Mouse (Mus musculus): ENCODE results near the gene Fgfr2.
A peak's percentile ranks its signal among the peaks of the same experiment; 100 is the strongest.
"Not testable (repeated sequence)": the region's sequence is repeated elsewhere in the genome, so short reads cannot be mapped to it uniquely, and the experiment has no call there.

Gene Fgfr2

GRCm38 (mm10) chr7:132480696-132481306 lies 642.3 kb downstream of the Fgfr2 start:
- no peak for DNase-seq

GRCm38 (mm10) chr7:132478295-132478809 lies 644.8 kb downstream of the Fgfr2 start:
- DNase-seq = no peak

- DNase-seq = no peak
Observed at GRCm38 (mm10) chr7:132477753-132478152, 645.4 kb downstream of the Fgfr2 start.

- DNase-seq = no peak
Observed at GRCm38 (mm10) chr7:132476491-132476890, 646.7 kb downstream of the Fgfr2 start.

- peak; percentile 81 to 86 for DNase-seq
Observed at GRCm38 (mm10) chr7:132475069-132475468, 648.1 kb downstream of the Fgfr2 start.

GRCm38 (mm10) chr7:132471327-132471726 lies 651.8 kb downstream of the Fgfr2 start:
- DNase-seq = peak; percentile 33 to 61

GRCm38 (mm10) chr7:132468391-132468790 lies 654.8 kb downstream of the Fgfr2 start:
- no peak for DNase-seq

GRCm38 (mm10) chr7:132465897-132466296 lies 657.3 kb downstream of the Fgfr2 start:
- no peak for DNase-seq

- DNase-seq = no peak
Observed at GRCm38 (mm10) chr7:132464894-132465293, 658.3 kb downstream of the Fgfr2 start.

- no peak for DNase-seq
Observed at GRCm38 (mm10) chr7:132458493-132458892, 664.7 kb downstream of the Fgfr2 start.

GRCm38 (mm10) chr7:132455071-132455720 lies 668.0 kb downstream of the Fgfr2 start:
- no peak for DNase-seq

GRCm38 (mm10) chr7:132449891-132450735 lies 673.0 kb downstream of the Fgfr2 start:
- no peak for DNase-seq

GRCm38 (mm10) chr7:132448511-132449154 lies 674.5 kb downstream of the Fgfr2 start:
- DNase-seq = no peak

- peak in 1 of 2 experiments; percentile 26 for DNase-seq
Observed at GRCm38 (mm10) chr7:132447558-132447957, 675.6 kb downstream of the Fgfr2 start.

- peak; percentile 79 to 85 for DNase-seq
Observed at GRCm38 (mm10) chr7:132446841-132447240, 676.3 kb downstream of the Fgfr2 start.

GRCm38 (mm10) chr7:132444221-132444620 lies 678.9 kb downstream of the Fgfr2 start:
- DNase-seq = peak in 1 of 2 experiments; percentile 36

- DNase-seq = peak in 1 of 2 experiments; percentile 48
Observed at GRCm38 (mm10) chr7:132443769-132444168, 679.4 kb downstream of the Fgfr2 start.

GRCm38 (mm10) chr7:132443134-132443533 lies 680.0 kb downstream of the Fgfr2 start:
- no peak for DNase-seq

GRCm38 (mm10) chr7:132442133-132442763 lies 680.9 kb downstream of the Fgfr2 start:
- not testable (repeated sequence) for DNase-seq

GRCm38 (mm10) chr7:132439916-132440315 lies 683.2 kb downstream of the Fgfr2 start:
- DNase-seq = no peak

GRCm38 (mm10) chr7:132438060-132438459 lies 685.1 kb downstream of the Fgfr2 start:
- no peak for DNase-seq

- no peak for DNase-seq
Observed at GRCm38 (mm10) chr7:132437431-132437830, 685.7 kb downstream of the Fgfr2 start.
